Mouse (Mus musculus) cerebellum, postnatal 25 days (tissue): ENCODE data around the gene H3f3b.

Source experiments
- DNase-seq, 2 experiments: peaks; one replicate each; pipeline ENCODE4 v3.0.0; 2021; ENCODE audit warnings: mixed read lengths in 2 of 2

Gene H3f3b

GRCm38 (mm10) chr11:115999538-116000143 lies 28.1 kb downstream of the H3f3b start:
- peak; percentile 82 to 90 for DNase-seq

DNA sequence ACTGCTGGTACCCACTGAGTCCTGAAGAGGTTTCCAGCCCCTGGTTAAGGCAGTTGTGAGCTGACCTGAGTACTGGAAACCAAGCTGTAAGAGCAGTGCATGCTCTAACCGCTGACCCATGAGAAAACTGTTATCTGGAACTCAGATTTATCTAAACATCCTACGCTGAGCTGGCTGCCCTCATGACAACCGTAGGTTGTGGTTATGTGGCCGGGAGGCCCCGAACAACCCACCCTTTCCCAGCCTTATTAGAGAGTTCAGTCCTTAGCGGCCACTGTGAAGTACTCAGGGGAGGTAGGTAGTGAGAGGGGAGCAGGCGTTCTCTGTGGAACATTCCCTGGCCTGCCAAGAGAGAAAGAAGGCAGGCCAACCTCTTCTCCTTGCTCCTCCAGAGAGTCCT lies 28.7 kb downstream of the H3f3b start:
- DNase-seq: no peak

DNA sequence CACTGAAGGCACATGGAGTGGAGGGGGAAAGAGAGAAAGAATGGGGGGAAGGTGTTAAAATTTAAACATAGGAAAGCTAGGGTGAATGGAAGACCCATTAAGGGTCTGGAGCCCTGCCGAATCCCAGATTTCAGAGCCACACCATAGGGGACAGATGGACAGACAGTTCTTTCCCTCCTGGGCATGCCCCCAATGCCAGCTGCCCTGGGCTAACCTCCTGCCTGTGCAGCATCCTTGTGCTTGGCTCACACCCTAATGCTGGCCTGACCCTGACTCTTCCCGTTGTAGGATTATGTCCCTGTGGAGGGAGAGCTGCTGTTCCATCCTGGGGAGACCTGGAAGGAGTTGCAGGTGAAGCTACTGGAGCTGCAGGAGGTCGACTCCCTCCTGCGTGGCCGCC lies 30.1 kb downstream of the H3f3b start:
- peak; percentile 39 to 51 for DNase-seq

DNA sequence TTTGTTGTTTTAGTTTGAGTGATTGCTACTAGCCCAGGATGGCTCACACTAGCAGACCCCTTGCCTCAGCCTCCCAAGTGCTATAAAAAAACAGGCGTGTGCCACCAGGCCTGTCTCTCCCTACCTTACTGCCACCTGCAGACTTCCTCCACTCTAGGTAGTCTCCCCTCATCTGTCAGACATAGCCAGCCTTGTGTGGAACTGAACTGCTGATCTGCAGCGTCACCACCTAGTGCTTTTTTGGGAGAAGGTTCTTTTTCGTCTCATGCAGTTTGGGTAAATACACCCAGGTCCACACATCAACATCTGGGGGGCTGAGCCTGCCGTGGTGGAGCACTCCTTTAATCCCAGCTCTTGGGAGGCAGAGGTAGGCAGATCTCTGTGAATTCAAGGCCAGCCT lies 30.7 kb downstream of the H3f3b start:
- DNase-seq: no peak

DNA sequence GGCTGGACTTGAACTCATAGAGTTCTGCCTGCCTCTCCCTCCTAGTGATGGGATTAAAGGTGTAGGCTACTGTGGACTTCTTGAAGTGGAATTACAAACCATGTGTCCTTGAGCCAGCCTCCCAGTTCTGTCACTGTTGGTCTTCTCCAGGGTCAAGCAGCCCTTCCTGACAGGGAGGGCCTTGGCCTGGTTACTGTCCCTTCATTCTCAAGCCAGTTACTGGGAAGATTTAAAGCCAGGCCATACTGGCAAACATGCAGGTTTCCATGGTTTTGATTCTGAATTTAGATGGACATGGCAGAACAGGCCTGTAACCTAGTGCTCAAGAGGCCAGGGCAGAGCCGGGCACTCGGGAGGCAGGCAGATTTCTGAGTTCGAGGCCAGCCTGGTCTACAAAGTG lies 32.5 kb downstream of the H3f3b start:
- no peak for DNase-seq

- no peak for DNase-seq
These were observed 35.7 kb downstream of the H3f3b start for GRCm38 (mm10) chr11:115992098-115992497.

GRCm38 (mm10) chr11:115989686-115990085 lies 38.1 kb downstream of the H3f3b start:
- DNase-seq: no peak

- peak; percentile 54 to 58 for DNase-seq
These were observed 44.5 kb downstream of the H3f3b start for GRCm38 (mm10) chr11:115983291-115983690.

DNA sequence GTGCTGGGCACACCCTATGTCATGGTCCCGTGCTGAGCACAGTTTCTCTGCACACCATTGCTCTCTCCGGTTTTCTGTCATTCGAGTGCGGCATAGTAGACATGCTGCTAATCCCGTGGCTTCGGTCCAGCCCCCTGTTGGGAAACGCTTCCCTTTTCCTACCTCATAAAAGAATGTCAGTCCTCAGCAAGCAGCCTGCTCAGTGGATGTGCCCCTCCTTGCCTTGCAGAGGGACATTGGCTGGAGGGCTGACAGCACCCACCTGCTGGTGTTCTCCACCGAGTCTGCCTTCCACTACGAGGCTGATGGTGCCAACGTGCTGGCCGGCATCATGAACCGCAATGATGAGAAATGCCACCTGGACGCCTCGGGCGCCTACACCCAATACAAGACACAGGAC lies 45.3 kb downstream of the H3f3b start:
- peak; percentile 68 to 80 for DNase-seq

DNA sequence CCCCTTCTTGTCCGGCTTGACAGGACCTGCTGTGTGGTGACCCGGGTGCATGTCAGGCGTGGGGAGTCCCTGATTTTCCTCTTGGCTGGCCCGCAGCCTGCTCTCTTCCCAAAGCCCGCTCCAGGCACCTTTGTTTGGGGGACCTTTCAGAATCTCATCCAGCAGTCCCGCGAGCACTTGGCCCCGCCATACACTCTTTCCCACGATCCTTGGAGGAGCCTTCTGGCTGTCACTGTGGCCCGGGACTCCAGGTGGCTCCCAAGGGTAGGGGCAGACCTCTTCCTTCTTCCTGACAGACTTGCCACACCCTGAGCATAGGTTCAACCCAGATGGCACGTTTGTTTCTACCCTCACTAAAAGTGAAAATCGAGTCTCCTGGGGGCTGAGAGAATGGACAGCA lies 52.2 kb downstream of the H3f3b start:
- no peak for DNase-seq

DNA sequence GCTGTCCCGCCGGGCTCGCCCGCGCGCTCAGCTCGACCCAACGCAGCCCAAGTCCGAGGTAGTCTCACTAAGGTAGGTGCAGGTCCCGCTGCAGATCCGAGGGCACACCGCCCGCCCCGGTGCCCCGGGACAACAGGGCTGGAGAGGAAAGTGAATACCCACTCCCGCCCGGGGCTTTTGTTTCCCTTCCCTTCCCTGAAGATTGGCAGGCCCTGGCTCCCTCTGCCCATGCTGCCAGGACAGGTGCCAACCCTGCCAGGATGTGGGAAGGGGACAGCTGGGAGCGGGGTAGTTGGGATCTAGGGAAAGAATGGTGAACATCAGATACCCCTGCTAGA lies 52.7 kb downstream of the H3f3b start:
- peak in 1 of 2 experiments; percentile 41 for DNase-seq

DNA sequence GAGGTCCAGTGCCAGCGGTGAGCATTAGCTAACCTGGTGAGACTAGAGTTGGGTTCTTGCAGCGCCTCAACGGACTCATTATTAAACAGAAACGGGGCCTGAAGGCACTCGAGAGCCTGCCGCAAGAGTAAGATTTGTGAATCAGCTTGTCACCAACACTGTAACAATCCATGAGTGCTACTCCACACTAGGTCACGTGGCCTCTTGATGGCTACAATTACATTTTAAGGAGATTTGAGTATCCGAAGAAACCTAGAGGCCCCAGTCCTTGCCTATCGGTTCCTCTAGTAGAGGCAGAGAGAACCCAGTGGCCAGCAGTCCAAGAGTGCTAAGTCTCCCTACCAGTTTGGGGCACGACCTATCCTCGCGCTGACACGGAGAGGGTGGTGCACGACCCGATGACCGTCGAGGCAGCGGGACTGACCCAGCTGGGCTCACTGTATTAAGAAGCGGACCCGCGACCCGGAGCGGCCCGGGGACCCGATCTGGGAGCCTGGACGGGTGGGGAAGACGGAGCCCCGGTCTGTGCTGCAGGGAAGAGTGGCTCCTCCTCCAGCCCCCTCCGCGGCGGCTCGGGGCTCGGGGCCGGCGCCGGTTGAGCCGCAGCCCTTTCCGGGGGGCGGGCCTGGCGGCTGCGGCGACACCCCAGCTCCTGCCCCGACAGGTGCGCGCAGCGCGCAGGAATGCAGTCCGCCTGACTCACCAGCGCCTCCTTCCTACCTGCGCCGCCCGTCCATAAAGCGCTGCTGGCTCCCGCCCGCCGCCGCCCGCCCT lies 53.3 kb downstream of the H3f3b start, which contains the start of gene Itgb4:
Itgb4 (plus strand) TSS at position 401 of the 774 bp plus-strand sequence.
- peak in 1 of 2 experiments; percentile 60 for DNase-seq
